In genomic region chr11:73111414-73111813, GRCm38 (mm10) we compare ENCODE assay signal across 27 mouse cellular contexts. TPM values are rescaled to one million over a fixed set of nuclear protein-coding genes. Genes with fewer than 3 reads are reported as not detected.
"Had no signal": no experiment of that assay in that cellular context is flagged by ENCODE, and none has a peak within 500 bp of the region (broad histone marks: within the 10 kb centered on the region; RNA-seq: fewer than 3 reads in every experiment).

No protein-coding gene starts in this region.

- H3K4me3 ChIP-seq: embryonic facial prominence, embryonic 10.5 days; embryonic facial prominence, embryonic 12.5 days; embryonic facial prominence, embryonic 13.5 days; embryonic facial prominence, embryonic 15.5 days; erythroblast, embryonic 14.5 days; forebrain, embryonic 10.5 days; forebrain, embryonic 12.5 days; forebrain, embryonic 13.5 days; forebrain, embryonic 15.5 days; gastrocnemius, adult 2 months; heart, adult 2 months had no signal

- H3K27ac ChIP-seq: embryonic facial prominence, embryonic 10.5 days; embryonic facial prominence, embryonic 12.5 days; embryonic facial prominence, embryonic 13.5 days; embryonic facial prominence, embryonic 15.5 days; forebrain, embryonic 10.5 days; forebrain, embryonic 12.5 days; forebrain, embryonic 13.5 days; forebrain, embryonic 15.5 days; gastrocnemius, adult 2 months; heart, adult 2 months had no signal

- DNase-seq: cerebellum, adult 8-10 months; cerebellum, adult 9-10 months; cerebellum, adult 9-11 months; cerebellum, postnatal 10 days; cerebellum, postnatal 14 days; cerebellum, postnatal 25 days; cerebellum, postnatal 36 days; embryo, embryonic 11 days; forebrain, postnatal 0 days; gastrocnemius, adult 2 months; gastrocnemius, postnatal 10 days; gastrocnemius, postnatal 14 days; gastrocnemius, postnatal 25 days; gastrocnemius, postnatal 36 days; heart, adult 11 months; heart, adult 18-20 months; heart, adult 2 months had no signal

- H3K4me2 ChIP-seq: embryonic facial prominence, embryonic 12.5 days; embryonic facial prominence, embryonic 13.5 days; embryonic facial prominence, embryonic 15.5 days; forebrain, embryonic 12.5 days; forebrain, embryonic 13.5 days; forebrain, embryonic 15.5 days had no signal

- H3K27me3 ChIP-seq: embryonic facial prominence, embryonic 12.5 days; embryonic facial prominence, embryonic 13.5 days; embryonic facial prominence, embryonic 15.5 days; forebrain, embryonic 12.5 days; forebrain, embryonic 15.5 days had no signal

- H3K4me1 ChIP-seq: embryonic facial prominence, embryonic 10.5 days; embryonic facial prominence, embryonic 12.5 days; embryonic facial prominence, embryonic 13.5 days; embryonic facial prominence, embryonic 15.5 days; forebrain, embryonic 10.5 days; forebrain, embryonic 12.5 days; forebrain, embryonic 13.5 days; forebrain, embryonic 15.5 days had no signal

- H3K9me3 ChIP-seq: embryonic facial prominence, embryonic 10.5 days; embryonic facial prominence, embryonic 12.5 days; embryonic facial prominence, embryonic 13.5 days; embryonic facial prominence, embryonic 15.5 days; forebrain, embryonic 10.5 days; forebrain, embryonic 12.5 days; forebrain, embryonic 13.5 days; forebrain, embryonic 15.5 days had no signal

- H3K9ac ChIP-seq: embryonic facial prominence, embryonic 12.5 days; embryonic facial prominence, embryonic 13.5 days; embryonic facial prominence, embryonic 15.5 days; forebrain, embryonic 12.5 days; forebrain, embryonic 13.5 days; forebrain, embryonic 15.5 days; forebrain, postnatal 0 days had no signal

- H3K36me3 ChIP-seq: embryonic facial prominence, embryonic 10.5 days; embryonic facial prominence, embryonic 12.5 days; embryonic facial prominence, embryonic 13.5 days; embryonic facial prominence, embryonic 15.5 days; forebrain, embryonic 10.5 days; forebrain, embryonic 12.5 days; forebrain, embryonic 15.5 days had no signal

- ATAC-seq: forebrain, embryonic 13.5 days; forebrain, embryonic 15.5 days; forebrain, embryonic 16.5 days; forebrain, postnatal 0 days had no signal

RNA-seq across cellular contexts. Expression of gene Itgae, which starts 21.0 kb away (rescaled TPM):
- polyA plus RNA-seq: erythroblast, embryonic 14.5 days had no signal

RNA-seq across cellular contexts. Expression of gene P2rx5, which starts 48.8 kb away (rescaled TPM):
- polyA plus RNA-seq: erythroblast, embryonic 14.5 days had no signal
